Mouse (Mus musculus): ENCODE results near the gene Jade1.

The Jade1 gene

DNA sequence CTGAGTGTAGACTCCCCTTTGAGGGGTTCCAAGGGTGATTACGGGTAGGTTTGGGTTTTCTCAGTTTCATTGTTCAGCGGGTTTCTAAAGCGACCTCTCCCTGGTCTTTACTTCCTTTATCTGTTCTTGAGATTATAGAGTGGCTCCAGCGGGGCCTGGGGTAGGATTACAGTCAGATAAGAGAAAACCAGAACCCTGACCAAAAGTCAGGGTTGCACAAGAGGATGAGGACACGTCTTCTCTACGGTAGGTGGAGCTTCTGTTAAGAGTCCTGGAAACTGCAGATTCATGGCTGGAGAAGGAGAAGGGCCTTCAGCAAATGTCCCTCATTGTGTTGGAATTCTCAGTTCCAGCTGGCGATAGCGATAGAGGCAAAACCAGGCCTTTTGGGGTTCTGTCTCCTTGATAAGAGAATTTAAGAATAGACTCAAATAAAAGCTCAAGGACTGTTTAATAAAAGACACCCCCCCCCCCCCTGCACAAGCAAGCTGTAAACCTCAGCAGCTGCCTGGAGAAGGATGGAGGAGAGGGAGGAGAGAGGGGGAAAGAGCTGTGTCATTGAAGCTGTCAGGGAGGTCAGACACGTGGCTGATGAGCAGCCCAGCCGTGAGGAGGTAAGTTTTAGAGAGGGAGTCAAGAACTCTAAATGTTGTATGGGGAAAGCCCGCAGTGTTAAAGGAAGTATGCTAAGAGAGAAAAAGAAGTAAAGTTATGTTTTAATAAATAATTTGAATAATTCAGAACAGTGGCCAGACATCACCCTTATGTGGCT, 2.6 kb upstream of the Jade1 start:
- DNase-seq: no peak

DNA sequence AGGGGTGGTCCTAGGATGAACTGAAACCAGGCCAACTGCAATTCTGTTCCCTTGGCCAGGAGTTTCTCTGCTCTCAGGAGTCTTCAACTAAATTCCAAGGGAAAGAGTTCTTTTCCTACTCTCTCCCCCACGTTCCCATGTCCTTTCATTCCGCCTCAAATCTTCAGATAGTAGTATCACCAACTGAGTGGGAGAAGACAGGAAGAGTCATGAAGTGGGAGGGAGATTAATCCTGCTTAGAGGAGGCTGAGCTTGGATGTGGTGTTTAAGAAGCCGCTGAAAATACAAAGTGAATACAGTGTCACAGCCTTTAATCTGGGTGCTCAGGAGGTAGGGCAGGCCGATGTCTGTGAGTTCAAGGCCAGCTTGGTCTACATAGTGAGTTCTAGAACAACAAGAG, 1.9 kb upstream of the Jade1 start:
- no peak for DNase-seq

DNA sequence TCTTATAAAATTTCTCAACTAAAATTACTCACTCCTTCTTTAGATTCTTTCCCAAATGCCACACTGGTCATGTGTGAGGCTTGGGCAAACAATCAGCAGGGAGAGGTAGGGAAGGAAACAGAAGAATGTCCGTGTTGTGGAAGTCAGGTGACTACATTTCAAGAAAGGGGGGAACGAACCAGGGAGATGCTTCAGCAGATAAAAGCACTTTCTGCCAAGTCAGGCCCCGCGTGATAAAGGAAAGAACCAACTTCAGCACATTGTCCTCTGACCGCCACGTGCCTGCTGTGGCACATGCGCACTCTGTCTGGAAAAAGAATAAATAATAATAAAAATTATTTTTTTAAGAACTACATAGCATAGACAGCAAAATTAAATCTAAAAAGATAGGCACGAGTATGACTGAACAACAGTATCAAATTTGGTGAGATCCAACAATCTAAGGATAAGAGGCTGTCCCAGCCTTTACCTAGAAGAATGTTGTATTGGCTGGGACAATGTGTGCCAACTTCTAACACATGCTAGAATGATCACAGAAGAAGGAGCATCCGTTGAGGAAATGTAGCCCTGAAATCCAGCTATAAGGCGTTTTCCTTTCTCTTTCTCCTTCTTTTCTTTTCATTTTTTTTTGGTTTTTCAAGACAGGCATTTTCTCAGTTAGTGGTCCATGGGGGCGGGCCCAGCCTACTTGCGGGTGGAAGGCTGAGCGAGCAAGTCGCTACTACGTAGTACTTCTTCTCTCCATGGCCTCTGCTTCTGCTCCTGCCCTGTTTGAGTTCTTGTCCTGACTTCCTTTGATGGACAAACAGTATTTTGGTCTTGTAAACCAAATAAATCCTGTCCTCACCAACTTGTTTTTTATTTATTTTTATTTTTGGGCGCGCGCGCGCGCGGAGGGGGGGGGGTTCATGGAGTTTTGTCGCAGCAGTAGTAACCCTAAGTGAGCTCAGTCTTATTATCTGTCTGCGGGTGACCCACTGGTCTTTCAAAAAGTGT, 753 bp upstream of the Jade1 start:
- DNase-seq: no peak

DNA sequence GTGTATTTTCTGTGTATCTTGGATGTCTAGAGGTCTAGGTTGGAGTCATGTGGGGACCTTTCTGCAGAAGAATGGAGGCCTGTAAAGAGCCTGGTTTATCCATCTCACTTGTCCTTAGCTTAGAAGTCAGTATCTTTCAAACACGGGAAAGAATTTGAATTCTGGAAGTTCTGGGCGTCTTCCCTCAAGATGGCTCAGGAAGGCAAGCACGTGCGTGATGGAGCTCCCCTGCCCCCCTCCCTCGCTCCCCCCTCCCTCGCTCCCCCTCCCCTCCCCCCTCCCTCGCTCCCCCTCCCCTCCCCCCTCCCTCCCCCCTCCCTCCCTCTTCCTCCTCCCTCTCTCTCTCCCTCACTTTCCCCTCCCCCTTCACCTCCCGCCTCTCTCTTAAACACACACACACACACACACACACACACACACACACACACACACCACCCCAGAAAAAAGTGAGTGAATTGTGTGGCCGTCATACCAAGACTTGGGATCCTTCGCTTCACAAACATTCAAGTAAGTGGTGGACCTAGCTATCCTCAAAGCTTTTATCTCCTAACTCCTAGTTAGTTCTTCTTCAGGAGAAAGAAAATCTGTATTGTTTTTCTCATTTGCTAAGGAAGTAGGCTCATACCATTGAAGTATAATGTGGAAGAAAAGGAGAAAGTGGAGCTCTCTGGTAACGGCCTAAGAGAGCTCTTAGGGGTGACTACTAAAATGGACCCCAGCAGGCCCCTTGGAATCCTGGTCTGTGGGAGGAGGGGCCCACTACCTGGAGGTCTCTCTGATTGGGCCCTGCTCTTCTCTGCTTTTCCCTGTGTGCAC, 1.1 kb downstream of the Jade1 start:
- DNase-seq: no peak

DNA sequence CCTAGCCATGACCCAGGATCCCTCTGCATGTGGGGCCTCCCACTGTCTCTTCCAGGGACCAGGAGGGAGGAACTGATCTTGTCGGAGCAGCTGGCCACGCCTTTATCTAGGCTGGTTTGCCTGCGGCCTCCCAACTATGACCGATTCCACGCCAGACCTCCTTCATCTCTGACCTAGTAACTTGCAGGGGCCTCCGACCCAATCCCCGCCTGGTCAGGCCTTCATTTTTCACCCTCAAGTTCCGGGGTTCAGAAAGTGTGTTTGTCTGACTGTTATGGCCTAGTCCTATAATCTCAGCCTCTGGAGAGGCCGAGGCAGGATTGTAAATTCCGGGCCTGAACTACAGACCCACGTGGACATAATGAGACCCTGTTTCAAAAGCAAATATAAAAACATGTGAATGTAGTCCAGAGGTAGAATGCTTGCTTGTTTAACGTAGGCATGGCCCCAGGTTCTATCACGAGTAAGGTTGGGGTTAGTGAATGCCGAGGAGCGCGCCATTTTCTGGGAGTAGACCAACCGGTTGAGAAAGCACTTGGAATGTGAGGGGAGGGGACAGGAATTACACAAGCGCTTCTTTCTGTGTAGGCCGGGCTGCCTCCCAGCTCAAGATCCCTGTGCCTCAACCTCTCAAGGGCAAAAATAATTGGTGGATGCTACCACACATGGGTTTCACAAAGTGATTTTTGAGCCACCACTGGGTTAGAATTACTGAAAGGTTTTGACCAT, 1.9 kb downstream of the Jade1 start:
- DNase-seq: no peak

DNA sequence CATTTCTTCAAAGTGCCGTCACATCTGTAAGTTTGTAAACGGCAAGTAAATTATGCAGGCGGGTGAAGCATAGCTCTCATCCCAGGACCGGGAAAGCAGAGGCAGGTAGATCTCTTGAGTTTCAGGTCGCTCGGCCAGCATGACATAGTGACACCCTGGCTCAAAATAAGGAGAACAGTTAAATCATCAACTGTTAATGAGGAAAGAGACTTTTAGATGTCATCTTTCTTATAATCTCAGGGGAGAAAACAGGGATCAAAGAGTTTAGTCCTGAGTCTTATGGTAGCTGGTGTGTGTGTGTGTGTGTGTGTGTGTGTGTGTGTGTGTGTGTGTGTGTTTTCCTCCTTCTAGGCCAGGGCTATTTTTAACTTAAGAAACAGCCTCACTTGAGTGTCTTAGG, 5.0 kb downstream of the Jade1 start:
- DNase-seq: no peak

DNA sequence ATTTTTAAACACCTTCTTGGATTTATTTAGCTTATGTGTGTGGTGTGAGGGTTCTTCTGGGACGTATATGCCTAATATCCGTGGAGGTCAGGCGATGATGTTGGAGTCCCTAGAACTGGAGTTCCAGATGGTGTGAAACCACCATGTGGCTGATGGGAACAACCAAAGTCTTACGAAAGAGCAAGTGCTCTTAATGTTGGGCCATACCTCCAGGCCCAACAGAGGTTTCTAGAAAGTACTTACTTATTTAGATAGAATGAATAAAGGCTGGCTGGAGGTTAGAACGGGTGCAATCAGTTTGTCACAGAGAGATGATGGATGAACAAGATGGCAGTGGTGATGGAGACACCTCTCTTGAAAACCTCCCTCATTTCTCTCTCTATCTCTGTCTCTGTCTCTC, 6.3 kb downstream of the Jade1 start:
- DNase-seq: no peak

DNA sequence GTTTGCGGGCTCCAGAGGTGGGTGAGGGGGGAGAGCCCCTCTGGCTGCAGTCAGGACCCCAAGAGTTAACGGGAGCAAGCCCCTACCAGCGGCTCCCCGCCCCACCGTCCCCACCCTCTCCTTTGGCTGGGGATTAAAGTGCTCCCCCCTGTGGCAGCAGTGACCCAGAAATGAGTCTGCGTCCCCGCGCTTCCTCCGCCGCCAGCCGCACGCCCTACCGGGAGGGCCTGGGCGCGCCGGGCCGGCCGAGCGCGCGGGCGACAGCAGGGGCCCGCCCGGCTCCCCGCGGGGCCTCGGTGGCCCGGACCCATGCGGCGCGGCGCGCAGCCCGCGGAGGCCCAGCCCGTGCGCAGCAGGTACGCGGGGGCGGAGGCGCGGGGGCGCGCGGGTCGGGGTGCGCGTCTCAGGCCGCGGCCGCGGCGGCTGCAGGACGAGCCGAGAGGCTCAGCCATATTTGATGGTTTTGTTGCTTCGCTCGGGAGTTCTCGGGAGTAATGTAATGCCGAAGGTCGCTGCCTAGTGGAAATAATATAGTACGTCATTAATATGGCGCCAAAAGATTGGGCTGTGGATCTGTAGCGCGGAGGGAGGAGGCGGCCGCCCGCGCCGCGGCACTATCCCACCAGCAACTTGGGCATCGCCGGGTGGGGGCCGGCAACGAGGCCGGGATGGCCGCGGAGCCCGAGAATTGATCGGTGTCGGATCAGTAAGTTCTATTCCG, 7.8 kb downstream of the Jade1 start:
- peak; percentile 72 to 84 for DNase-seq

DNA sequence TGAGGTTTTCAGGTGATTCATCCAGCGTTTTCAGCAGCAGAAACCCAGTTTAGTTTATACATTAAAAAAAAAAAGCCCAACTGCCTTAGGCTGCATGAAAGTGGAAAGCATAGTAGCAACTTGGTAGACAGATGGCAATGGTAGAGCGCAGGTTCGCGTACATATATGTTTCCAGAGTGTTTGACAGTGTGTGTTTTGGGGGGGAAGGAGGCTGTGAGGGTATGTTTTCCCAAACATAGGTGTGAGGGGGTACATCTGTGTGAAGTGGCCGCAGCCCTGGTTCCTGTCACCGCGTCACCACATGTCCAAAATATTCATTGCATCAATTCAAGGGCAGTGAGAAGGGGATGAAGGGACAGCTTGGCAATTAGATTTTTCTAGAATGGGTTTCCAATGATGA, 8.5 kb downstream of the Jade1 start:
- DNase-seq: no peak

DNA sequence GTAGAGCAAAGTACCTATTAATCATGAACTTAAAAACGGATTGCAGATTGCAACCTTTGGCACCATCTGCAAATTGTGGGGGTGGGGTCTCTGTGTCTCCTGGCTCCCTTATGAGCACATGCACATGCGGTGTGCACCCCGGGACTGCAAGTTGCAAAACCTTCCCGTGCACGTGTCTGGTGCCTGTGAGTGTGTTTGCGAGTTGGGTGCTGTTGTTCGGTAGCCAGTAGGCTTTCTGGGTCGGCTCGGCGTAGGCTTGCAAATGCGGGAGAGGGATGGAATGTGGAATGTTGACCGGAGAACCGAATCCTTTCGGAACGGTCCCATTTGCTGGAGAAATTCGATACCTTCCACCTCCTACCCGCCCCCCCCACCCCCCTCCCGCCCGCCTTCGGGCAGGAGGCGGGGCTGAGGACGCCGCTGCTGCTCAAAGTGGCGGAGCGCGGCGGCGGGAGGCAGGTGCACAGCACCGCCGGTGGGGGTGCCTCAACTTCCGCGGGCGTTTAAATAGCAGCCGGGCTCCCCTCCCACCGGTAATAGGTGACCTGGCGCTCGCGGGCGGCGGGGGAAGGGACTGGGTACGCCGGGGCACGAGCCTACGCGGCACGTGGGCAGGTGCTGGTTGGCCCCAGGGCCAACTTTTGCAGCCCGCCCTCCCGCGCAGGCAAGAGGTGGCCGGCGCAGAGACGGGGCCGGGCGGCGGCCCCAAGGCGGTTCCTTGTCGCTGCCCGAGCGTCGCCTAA, 9.1 kb downstream of the Jade1 start:
- DNase-seq: peak; percentile 82 to 85

DNA sequence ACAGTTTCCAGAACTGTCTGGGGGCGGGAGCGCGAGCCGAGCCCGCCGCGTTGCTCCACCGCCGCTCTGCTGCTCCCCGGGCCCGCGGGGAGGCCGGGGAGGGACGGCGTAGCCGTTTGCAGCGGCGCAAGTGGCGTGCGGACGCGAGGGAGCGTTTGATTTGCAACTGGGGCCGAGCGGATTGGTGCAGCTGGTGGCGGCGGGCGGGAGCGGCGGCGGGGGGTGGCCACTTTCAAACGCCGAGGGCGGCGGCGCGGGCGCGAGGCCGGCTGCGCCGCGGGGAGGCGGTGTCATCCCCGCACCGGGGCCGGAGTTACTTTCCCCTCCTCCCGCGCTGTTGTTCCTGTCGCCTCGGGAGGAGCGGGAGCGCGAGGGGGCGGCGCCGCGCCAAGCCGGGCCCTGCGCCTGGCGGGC, 9.9 kb downstream of the Jade1 start:
- peak; percentile 70 to 76 for DNase-seq

DNA sequence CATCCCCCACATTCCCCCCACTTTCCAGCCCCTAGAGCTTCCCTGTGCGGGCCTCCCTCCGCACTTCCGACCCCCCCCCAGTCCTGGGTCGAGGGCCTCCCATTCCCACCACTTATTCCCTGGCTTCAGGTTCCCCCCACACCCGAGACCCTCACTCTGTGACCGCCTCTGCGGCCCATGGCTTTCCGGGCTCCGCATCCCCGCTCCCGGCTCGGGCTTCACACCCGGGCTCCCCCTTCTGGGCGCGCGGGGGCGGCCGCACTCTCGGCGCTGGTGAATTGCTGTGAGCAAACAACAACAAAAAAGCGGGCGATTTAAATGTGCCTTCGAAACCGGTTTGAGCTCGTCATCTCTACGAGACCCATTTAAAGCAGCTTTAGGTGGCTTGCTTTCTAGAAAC, 10.4 kb downstream of the Jade1 start:
- DNase-seq: peak; percentile 64 to 76

DNA sequence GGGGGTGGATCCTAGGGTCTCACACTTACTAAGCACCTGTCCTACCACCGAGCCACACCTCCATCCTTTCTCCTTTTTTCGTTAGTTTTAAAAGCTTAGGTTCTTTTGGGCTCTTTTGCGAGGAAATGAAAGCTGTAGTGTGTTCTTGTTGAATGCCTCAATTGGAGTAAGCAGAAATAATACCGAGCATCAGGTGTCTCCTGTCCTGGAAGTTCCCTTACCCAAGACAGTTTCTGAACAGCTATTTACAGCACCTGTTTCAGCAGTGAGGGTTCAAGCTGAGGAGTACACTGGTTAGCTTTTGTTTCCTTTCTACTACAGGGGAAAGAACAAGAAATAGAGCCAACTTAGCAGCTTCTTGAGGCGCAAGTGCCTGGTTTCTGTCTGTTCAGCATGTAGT, 14.4 kb downstream of the Jade1 start:
- no peak for DNase-seq

DNA sequence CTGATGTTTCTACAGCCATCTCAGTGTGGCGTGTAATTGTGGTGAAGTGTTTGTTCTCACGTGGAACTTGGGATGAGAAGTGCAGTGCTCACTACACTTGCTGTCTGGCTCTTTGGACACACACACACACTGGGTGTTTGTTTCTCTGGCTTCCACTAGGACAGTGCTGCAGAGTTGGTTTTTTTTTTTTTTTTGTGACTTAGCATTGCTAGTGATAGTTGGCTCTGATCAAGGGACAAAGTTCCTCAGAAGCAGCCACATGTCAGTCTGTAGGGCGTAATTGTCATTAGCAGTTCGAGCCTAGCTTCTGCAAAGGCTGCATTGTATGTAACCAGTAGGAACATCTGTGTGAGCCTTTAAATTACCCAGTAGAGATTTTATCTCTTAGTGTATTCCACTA, 16.6 kb downstream of the Jade1 start:
- DNase-seq: no peak

DNA sequence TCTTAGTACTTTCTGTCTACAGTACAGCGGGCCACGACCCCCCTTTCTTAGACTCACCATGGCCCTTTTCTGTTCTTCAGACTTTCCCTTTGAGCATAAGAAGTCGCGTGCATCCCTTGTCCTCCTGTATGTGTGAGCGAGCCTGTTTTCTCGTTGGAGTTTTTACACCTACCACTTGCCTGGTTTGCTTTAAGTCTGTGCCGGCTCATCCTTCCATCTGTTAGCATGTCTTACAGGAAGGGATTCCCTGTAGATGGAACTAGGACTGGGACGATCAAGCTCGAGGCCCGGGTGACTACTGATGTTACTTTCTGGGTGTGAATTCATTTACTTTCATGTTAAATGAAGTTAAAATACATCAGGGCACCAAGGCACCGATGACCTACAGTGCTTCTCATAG, 17.4 kb downstream of the Jade1 start:
- DNase-seq: no peak

DNA sequence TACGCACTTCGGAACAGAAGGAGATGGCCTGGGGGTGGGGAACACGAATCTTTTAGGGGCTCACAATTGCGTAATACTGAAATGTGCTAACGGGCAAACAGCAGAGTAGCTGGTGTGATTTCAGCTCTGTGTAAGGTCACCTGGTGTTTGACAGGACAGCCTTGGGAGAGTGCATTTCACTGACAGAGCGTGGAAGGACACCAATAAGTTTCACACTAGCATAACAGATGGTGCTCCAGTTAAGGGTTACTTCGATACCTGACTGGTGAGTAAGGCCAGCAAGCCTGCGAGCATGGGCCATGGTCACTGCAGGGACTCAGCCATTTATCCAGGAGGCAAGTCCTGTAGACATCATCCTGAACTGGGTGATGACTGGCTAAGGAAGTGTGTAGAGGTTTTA, 18.7 kb downstream of the Jade1 start:
- no peak for DNase-seq

DNA sequence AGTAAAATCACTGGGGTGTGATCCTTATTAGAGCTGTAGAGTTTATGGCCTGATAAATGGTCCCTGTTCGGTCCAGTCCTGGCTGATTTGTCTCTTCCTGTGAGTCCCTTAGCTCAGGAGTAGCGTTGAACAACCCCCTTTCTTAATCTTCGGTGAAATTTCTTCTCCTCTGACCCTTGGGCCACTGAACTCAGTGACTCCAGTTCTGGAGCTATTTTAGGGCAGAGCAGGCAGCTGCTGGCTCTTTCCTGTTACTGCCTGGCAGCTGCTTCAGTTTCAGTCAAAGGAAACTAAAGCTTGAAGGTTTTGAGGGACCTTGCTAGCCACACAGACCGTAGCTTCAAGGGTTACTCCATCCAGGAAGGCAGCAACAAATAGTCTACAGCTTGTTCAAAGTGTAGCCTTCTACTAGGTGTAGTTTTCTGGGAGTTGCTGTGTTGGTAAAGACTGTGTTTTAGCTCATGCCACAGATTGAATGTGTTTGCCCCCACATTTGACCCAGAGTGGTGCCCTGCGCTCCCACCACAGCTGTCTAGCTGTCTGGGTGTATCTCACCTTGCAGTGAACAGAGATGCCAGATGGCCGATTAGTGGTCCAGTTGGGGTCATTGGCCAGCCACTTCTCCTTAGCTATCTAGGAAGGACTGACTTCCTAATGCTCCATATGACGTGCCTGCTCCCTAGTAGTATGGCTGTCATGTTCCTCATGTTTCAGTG, 19.3 kb downstream of the Jade1 start:
- DNase-seq: no peak

DNA sequence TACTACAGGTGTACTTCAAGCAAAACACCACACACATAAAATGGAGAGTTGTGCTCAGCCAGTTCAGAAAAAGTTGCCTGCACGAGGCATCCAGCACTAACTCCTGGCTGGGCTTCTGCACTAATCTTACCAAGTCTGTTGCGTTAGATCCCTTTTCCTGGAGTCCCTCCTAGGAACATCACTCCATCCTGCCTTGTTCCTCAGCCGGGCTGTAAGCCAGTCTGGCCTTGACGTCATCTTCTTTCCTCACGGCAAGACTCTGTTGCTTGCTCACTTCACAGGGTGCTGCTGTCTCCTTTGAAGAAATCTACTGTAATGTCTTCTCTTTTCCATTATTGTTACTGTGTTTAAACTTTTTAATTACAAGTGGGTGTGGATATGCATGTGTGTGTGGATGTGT, 20.4 kb downstream of the Jade1 start:
- no peak for DNase-seq

DNA sequence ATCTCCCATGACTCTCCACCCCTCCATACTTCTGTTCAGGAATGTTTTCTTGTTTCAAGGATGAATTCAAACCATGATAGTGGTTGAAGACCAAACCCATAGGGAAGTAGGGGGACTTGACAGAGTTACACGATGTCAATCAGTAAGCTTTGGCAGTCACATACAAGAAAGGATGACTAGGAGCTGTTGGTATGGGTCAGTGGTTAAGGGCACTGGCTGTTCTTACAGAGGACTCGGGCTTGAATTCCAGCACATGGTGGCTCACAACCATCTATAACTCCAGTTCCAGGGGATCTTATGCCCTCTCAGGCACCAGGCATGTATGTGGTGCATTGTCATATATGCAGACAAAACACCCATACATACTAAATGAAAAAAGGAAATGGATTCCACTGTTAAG, 21.7 kb downstream of the Jade1 start:
- DNase-seq: no peak

DNA sequence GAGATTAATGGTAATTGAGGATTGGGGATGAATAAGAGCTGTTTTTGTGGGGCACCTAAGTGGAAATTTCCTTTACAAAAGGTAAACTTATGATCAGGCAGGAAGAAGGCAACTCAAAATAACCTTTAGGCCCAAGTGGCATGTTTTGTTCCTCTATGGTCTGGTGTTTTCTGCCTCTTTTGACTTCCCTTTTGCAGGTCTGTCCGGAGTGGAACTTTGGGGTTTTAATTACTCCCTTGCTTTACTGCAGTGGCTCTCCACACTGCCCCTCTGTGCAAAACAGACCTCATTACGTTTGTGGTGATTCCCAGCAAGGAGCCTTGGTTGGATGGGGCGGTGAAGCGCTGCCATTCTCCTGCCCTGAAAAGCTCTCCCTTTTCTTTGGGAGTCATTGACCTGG, 24.3 kb downstream of the Jade1 start:
- no peak for DNase-seq

Data from spleen, adult 18-20 months (tissue).